Mouse (Mus musculus) A20 (cell line): ENCODE measurements around the gene 1700014D04Rik.

Experiments
- DNase-seq: peaks from one replicate; pipeline ENCODE4 v3.0.0-alpha.2; 2011; ENCODE audit warnings: low read depth, low spot score

The 1700014D04Rik gene

DNA sequence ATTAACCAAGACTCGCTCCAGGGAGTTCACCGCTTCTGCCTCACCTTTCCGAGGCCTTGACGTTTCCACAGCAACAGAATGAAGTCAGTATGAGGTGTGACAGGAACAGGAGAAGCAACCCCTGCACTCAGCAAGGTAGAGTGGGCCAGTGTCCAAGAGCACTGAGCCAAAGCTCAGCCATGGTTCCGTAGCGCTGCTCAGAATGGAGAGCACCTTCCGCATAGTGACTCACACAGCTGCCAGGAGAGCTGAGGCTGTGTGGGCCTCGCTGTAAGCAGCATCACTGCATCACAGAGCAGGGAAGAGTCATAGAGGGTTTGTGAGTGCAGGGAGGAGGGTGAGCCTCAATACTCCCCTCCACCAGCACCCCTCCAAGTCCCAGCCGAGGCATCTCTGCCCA lies at the start of gene 1700014D04Rik:
1700014D04Rik (minus strand) TSS at position 42 of the 400 bp plus-strand sequence.
- no peak for DNase-seq

DNA sequence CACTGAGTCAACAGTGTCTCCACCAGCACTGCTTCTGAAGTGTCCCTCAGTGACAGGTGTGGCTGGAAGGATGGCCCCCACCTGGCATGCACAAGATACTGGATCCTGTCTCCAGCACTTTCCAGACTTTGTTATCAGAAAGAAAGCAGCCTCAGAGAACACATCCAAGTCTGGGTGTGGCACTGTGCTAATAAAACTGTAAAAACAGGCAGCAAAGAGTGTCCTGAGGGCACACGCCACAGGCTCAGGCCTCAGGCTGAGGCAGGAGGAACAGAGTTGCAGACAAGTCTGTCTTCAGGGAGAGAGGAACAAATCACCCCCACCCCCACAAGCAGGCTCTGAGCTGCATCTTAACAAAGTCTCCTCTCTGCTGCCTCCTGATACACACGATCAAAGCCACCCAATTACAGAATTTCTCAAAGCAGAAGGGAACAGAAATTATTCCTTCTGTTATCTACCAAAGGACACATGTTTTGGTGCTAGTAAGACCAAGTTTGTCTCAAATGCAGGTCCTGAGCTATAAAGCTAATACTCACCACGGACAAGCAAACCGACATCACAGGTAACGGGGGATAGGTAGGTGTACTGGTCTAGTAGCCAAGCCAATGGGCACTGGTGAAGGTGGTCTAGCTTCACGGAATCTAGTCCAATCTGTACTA lies 49.4 kb upstream of the 1700014D04Rik start:
- no peak for DNase-seq

DNA sequence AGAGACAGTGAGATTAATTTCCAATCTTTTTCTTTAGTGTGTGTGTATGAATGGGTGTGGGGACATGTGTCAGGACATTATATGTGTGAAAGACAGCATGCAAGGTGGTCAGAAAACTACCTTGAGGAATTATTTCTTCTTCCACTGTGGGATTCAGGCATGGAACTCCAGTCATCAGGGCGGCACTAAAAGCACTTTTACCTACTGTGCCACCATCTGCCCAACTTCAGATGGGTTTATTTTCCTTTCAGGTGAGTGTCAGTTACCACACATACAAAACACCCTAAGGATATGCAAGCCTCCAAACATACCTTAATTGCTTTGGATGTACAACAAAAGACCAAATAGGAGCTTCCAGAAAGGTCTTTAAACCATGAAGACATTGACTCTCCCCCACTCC lies 48.2 kb upstream of the 1700014D04Rik start:
- DNase-seq = no peak

DNA sequence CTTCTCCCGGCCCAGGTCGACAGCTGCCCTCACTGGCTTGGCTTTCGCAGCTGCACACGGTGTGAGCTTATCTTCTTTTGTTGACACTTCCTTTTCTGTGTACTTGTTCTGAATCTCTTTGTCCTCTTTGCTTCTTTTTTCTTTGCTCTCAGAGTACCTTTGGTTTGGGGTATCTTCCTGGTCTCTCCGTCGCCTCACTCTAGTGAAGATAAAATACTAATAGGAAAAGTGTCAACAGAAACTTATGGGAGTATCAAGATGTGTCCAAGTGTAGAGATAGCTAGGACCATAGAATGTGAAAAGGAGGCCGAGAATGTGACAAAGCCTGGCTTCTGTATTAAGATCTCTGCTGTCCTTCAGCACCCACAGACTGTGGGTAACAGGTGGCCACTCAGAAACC lies 35.6 kb upstream of the 1700014D04Rik start, which contains the start of gene Gm49354:
Gm49354 (minus strand) TSS at position 101 of the 400 bp plus-strand sequence.
- no peak for DNase-seq

DNA sequence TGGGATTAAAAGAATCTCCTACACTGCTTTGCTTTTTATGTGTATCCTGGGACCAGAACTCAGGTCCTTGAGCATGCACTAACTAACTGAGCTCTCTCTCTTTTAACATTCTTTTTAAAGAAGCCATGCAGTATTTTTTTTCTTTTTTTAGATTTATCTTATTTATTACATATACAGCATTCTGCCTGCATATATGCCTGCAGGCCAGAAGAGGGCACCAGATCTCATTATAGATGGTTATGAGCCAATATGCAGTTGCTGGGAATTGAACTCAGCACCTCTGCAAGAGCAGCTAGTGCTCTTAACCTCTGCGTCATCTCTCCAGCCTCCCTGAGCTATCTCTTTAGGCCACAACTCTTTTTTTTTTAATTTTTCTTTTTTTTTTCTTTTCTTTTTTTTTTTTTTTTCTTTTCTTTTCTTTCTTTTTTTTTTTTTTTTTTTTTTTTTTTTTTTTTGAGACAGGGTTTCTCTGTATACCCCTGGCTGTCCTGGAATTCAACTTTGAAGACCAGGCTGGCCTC lies 33.3 kb upstream of the 1700014D04Rik start:
- DNase-seq = peak; percentile 16

DNA sequence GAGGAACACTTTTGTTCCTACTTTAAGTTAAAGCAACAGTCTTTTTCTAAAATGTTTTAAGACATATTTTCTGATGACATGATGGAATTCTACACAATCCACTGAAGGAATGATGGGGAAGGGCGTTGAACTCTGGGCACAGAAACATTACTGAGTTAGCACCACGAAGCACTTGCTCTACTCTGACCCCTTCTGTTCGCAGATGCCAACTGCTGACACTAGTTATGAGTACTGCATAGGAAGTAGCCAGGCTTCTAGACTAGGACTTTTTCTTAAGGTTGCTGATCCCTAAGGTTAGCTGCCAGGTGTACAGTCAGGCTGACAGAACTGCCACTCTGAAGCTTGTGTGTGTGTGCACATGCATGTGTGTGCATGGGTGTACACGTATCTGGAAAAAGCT lies 32.7 kb upstream of the 1700014D04Rik start:
- DNase-seq = peak; percentile 32

DNA sequence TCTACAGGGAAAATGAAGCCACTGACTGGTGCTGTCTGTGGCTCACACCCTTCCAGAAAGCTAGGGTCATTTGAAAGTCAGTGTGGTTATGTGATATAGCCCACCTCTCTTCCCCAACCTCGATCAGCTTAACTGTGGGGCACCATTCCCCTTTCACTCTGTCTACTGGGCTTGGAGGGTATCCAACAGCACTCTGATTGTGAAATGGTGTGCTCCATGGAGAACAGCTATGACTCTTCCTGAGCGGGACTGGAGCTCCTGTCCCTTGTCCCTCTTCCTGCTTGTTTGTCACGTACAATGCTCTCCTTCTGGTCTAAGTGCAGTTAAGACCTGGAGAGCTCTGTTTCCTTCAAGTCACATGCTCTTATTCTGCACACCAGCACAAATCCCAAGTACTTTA lies 28.6 kb upstream of the 1700014D04Rik start:
- no peak for DNase-seq

DNA sequence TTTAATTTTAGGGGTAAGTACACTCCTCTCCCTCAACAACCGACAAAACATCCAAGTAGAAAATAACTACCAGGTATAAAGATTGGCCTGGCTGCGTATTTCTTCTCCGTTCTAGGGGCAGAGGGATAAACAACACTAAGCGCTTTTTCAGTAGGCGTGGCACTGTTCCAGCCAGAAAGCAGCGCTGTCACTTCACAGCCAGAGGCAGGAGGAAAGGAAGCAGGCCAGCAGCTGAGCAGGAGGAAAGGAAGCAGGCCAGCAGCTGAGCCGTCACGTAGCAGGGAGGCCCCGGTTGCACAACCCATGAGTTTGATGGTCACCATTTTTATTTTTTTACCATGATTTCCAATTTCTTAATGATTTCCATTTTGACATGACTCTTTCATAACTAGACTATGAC lies 24.7 kb upstream of the 1700014D04Rik start:
- DNase-seq = no peak

DNA sequence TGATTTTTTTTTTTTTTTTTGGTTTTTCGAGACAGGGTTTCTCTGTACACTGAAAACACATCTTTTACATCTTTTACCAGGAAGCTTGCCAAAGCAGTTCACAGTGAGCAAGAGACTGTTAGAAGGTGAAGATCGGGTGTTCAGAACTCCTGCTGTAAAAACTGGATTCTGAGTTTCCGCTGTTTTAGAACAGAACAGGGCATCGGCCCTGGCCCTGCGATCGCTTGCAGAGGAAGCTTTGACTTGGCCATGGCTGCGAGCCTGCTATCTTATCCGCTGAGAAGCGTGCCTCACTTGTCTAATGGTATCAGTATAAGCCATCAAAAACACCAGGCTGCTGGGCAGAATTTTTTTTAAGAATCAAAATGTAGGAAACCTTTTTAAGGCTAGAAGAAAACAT lies 24.3 kb upstream of the 1700014D04Rik start:
- peak; percentile 26 for DNase-seq

DNA sequence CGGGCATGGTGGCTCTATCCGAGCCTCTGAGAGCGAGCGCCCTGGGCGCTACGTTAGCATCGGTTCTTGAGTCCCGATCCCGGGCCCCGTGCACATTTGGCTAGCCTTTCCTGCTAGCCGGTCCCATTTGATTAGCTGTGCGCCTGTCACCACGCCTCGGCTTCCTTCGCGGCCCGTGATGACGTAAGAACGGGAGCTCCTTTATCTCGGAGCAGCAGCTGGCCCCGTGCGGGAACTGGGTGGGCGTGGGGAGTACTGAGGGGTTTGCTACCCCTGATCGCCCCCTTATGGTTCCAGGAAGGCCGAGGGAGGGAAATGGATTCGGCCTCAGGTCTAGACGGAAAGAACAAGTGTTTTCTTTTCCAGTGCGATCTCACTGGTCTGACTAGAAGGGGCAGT lies 23.6 kb upstream of the 1700014D04Rik start:
- DNase-seq = peak; percentile 90

DNA sequence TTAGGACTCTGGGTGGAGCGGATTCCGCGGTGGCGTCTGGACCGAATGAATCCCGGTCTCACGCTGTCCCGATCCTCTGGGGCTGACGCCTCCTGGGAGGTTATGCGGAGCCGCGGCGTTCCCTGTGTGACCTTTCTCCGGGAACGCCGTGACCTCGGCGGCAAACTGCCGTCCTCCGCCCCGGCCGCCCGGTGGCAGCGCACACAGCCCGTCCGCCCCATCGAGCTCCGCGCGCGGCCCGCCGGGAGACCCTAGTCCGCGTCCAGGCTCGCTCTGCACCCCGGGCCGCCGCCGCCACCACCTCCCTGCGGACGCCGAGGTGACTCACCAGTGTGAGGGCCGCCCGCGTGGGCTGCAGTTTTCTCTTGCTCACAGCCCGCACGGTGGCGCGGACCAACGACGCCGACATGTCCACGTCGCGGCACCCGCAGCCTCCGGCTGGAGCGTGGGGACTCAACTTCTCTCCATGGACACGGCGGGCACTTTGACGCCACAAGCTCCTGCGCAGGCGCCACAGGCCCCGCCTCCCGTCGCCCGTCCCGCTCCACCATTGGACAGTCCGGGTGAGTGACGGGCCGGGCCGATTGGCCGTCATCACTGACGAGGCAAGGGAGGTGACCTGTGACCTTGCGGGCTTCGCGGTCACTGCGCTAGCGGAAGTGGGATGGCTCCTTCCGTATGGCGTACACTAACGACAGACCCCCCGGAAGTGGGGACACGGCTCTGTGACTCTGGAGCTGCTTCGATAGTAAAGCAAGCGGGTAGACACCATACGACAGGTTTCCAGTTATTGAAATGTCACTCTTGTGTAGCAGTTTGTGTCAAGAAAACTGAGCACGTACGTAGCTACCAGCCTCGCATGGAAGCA lies 23.0 kb upstream of the 1700014D04Rik start, which contains the start of gene Isca1:
Isca1 (minus strand) TSS at position 515 of the 868 bp plus-strand sequence.
- peak; percentile 98 for DNase-seq

DNA sequence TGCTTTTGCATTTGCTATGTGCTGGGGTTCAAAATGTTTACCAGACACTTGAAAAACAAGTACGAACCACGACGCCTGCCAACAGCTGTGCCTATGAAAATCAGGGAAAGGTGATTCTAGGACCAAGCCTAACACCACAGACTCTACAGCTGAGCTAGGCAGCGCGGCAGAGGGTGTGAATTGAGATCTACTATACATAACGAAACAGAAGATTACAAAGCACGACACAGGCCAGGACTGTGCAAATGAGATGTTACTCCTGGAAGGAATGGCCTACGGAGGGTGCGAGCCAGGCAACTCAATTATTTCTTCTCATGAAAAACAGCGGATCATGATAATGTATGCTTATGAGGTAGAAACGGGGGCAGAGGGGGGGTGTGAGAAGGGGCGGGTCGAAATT lies 22.0 kb upstream of the 1700014D04Rik start:
- DNase-seq = peak; percentile 49

DNA sequence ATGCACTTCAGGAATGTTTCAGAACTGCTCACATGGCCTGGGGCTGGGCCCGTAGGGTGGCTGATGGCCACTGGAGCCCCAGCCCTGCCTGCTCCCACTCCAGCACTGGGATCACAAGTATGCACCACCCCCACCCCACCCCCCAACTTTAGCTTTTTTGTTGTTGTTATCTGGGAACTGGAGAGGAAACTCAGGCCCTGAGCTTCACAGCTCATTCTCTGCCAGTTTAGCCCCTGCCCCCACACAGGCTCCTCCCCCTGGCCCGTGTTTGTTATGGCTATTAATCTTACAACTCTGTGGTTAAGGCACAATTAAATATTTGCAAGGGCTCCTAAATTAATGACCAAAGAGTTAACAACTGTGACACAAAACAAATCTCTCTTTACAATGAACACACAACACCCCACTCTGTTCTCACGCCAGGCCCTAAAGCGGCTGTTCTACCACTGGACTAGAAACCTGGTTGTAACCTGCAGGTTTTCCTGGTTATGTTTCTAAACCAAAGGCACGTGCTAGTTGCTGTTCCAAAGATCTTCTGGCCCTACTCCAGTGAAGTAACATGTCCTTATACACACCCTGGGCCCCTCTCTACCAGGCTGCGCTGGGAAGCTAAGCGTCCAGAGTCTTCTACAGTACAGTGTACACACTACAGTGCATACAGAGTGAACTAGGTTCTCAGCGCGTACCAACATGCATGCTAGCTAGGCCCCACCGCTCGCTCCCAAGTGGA lies 20.4 kb upstream of the 1700014D04Rik start:
- DNase-seq = no peak

DNA sequence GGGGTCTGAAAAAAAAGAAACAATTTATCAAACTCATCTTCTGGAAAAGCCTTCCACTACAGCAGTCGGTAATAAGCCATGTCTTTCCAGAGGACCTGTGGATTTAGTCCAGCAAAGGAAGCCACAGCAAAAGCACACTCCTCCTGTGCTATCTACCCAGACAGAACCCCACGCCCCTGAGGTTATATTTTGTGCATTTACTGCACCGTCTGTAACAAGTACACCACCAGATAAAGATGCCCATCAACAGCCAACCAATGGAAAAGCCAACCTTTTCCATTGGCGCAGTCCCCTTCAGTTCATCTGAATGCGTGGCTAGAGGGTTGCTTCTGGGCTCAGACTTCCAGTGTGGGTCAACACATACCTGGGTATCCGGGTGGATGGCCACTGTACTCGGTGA lies 16.2 kb upstream of the 1700014D04Rik start:
- DNase-seq = no peak

DNA sequence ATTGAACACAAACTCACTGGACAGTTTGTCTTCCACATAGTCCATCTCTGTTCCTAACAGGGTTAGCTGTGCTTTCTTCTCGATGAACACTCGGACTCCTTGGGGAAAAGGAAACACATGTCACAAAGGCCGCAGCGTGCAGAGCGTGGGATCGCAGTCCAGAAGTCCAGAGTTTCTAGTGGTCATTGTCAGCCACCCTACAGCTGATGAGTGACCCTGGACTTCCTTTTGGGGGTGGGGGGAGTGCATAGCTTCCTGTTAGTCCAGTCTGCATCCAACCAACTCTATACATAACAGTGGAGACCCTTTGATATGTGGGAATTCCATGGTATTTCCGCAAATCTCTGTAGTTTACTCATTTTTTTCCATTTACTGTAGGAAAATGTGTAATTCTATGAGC lies 10.4 kb upstream of the 1700014D04Rik start:
- no peak for DNase-seq

DNA sequence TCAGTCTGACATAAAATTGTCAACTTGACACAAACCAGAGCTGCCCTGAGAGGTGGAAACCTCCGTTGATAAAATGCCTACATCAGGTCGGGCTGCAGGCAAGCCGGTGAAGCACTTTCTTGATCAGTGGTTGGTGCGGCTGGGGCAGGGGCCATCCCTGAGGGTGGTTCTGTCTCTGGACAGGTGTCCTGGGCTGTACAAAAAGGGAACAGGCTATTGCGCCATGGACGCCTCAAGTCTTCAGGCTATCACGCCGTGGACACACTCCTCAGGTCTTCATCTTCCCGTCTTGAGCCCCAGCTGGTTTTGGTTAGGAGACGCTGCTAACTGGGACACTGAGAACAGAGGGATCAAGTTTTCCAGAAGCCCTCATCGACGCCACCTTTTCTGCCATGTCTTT lies 3.8 kb upstream of the 1700014D04Rik start:
- DNase-seq = no peak

DNA sequence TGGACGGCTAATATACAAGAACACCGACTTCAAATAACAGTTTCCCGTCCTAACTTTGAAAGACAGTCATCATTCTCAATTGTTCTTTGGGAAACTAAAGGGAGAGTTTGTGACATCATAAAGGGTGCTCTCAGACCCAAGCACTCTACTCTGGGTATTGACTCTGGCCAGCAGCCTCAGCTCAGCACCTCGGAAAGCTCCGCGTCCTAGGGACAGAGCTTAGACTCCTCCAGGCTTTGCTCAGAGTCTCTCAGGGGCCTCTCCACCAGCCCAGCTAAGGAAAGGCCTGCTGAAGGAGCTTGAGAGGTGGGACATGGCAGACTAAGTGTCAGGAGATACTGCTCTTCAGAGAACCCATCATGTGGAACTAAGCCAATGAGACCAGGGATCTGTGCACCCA lies 388 bp downstream of the 1700014D04Rik start:
- DNase-seq = no peak

DNA sequence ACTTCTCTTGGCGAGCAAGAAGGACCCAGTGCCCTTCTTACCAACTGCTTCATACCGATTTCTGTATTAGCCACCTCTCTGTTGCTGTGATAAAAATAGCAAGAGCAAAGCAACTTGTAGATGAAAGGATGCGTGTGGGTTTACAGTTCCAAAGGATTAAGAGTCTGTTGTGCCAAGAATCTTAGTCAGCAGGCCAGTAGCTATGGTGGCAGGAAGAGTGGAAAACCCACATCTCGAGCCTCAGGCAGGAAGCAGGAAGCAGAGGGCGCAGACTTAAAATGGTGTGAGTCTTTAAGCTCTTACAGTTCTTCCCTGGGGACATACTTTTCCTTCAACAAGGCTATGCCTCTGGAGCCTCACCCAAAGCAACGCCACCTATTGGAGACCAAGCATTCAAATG lies 1.1 kb downstream of the 1700014D04Rik start:
- DNase-seq = no peak

DNA sequence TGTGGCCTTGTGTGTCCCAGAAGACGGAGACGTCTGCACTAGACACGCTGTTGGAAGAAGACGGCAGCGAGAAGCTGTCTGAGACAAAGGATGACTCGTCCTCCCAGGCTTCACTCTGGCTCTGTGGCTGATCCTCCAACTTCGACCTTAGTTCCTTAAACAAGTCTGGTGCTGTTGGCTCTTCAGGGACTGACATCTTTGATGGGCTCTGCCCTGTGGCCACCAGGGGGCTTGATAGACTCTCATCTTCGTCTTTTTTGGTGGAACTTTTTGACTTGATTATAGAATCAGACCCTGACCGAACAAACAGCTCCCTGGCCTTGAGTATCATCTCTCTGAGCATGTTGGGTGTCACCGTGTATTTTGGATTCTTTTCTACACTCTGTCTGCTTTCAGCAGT lies 4.9 kb downstream of the 1700014D04Rik start:
- peak; percentile 13 for DNase-seq

DNA sequence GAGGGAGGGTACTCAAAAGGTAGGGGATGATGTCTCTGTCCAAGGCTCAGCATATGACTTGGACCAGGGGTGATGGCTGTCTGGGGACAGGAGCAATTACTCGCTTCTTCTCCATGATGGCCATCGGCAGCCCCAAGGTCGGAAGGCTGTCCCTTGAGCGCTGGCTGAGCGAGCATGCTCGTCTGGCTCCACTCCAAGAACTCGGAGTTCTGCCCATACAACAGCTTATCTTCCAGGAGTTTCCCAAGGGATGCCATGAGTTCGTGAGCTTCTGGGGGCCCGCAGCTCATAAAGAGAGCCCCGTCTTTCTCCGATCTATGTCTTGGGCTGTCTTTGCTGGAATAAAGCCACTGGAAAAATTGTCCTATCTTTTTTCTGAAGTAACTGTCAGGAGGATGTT lies 5.5 kb downstream of the 1700014D04Rik start:
- no peak for DNase-seq

DNA sequence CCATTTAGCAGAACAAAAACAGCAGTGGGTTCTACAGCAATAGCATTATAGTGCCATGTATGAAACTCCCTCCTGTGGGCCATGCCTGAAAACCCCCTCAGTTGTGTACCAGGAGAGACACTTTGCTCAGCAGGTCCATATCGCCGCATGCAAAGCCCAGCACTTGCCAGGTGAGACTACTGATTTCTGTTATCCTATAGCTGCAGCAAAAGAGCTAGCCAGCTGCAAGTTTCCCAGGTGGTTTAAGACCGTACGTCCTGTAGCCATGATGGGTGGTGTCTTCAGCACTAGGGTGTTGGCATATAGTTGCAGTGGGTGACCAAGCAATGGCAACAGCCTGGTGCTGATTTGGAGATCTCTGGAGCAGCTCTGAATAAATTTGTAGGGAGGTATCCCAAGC lies 7.2 kb downstream of the 1700014D04Rik start:
- no peak for DNase-seq

DNA sequence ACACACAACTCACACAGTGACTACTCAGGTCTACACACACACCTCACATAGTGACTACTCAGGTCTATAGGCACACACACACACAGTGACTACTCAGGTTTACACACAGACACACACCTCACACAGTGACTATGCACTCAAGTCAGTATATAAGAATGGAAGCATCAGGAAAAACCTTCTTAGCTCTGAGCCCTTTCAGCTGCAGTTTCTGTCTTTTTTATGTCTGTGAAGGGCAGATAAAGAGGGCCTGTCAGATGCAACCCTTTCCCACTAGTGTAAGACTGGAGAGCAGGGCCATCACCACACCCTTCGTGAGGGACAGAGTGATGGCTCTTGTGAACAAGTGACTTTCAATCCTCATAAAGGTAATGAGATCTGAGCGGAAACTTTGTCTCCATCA lies 8.1 kb downstream of the 1700014D04Rik start:
- no peak for DNase-seq
